Mouse (Mus musculus) olfactory bulb, adult 2 months (tissue): ENCODE results near the gene Nat10.

Source experiments
- CTCF ChIP-seq: fragments of 200-500 bp; IDR thresholded peaks from 2 replicates; pipeline ENCODE4 v1.5.1; 2012; ENCODE audit warnings: low read depth, mild to moderate bottlenecking, low read length, moderate library complexity; ENCODE audit not compliant: insufficient read depth
- POLR2A ChIP-seq: fragments of 200-500 bp; IDR thresholded peaks from 2 replicates; pipeline ENCODE4 v1.6.1; 2012; ENCODE audit warnings: mild to moderate bottlenecking, low read depth, low read length, moderate library complexity; ENCODE audit not compliant: insufficient read depth

DNA sequence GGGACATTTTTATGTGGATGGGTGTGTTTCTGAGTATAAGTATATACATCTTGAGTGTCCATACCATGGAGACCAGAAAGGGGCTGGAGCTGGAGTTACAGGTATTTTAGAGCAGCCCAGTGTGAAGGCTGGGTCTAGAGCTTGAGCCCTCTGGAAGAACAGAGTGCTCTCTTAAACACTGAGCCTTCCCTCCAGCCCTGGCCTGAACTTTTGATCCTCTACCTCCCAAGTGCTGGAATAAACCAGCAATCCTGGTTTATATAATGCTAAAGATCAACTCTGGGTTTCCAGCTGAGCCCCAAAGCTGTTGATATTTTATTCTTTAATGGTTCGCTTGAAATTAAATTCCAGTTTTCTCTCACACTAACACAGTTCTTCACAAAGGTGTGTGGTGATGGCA, 41.4 kb upstream of the Nat10 start:
- TF ChIP-seq CTCF (no peak), POLR2A (no peak)
